Mouse (Mus musculus) spleen, postnatal 10 days (tissue): Measurements from ENCODE around the gene Chml.

Experiments used
- DNase-seq, 2 experiments: peaks; one replicate each; pipeline ENCODE4 v3.0.0; 2021 to 2022; ENCODE audit warnings: low spot score in 2 of 2

Gene Chml

GRCm38 (mm10) chr1:175692246-175692996 is at the start of gene Chml, which contains the start of gene Opn3:
Gene Chml (minus strand): TSS chr1:175692901.
Gene Opn3 (minus strand): TSS chr1:175692776.
- DNase-seq, result peak; percentile 97 to 99

GRCm38 (mm10) chr1:175725771-175726170 is 33.1 kb upstream of the Chml start:
- no peak for DNase-seq

- no peak for DNase-seq
Observed at GRCm38 (mm10) chr1:175716832-175717231, 24.1 kb upstream of the Chml start.

GRCm38 (mm10) chr1:175712338-175712909 is 19.7 kb upstream of the Chml start:
- no peak for DNase-seq

GRCm38 (mm10) chr1:175708013-175708412 is 15.3 kb upstream of the Chml start:
- DNase-seq, result no peak

GRCm38 (mm10) chr1:175707599-175707998 is 14.9 kb upstream of the Chml start:
- no peak for DNase-seq

- no peak for DNase-seq
Observed at GRCm38 (mm10) chr1:175701145-175701544, 8.4 kb upstream of the Chml start.

- no peak for DNase-seq
Observed at GRCm38 (mm10) chr1:175699796-175700195, 7.1 kb upstream of the Chml start.

- no peak for DNase-seq
Observed at GRCm38 (mm10) chr1:175699375-175699774, 6.7 kb upstream of the Chml start.

- DNase-seq, result no peak
Observed at GRCm38 (mm10) chr1:175698293-175698692, 5.6 kb upstream of the Chml start, which contains the start of gene Wdr64. Gene Wdr64 (plus strand): TSS chr1:175698593.

GRCm38 (mm10) chr1:175693429-175693960 is 794 bp upstream of the Chml start:
- DNase-seq, result peak; percentile 11 to 20

GRCm38 (mm10) chr1:175692997-175693361 is 278 bp upstream of the Chml start:
- no peak for DNase-seq

- DNase-seq, result no peak
Observed at GRCm38 (mm10) chr1:175691686-175692245, 935 bp downstream of the Chml start.

- DNase-seq, result no peak
Observed at GRCm38 (mm10) chr1:175680995-175681394, 11.7 kb downstream of the Chml start.

- no peak for DNase-seq
Observed at GRCm38 (mm10) chr1:175677459-175677858, 15.2 kb downstream of the Chml start.

- DNase-seq, result no peak
Observed at GRCm38 (mm10) chr1:175675116-175675515, 17.6 kb downstream of the Chml start.

GRCm38 (mm10) chr1:175673563-175674325 is 19.0 kb downstream of the Chml start:
- DNase-seq, result no peak

GRCm38 (mm10) chr1:175671626-175672025 is 21.1 kb downstream of the Chml start:
- DNase-seq, result no peak

- DNase-seq, result no peak
Observed at GRCm38 (mm10) chr1:175670042-175670441, 22.7 kb downstream of the Chml start.

- DNase-seq, result no peak
Observed at GRCm38 (mm10) chr1:175669456-175669855, 23.2 kb downstream of the Chml start.

- peak in 1 of 2 experiments; percentile 43 for DNase-seq
Observed at GRCm38 (mm10) chr1:175668666-175669405, 23.9 kb downstream of the Chml start.
